Mouse (Mus musculus) C2C12 (cell line): ENCODE measurements around the gene Ankrd36. TPM values are rescaled to one million over a fixed set of nuclear protein-coding genes. Genes with fewer than 3 reads are reported as not detected.

Experiments used
- H3K27me3 ChIP-seq: one replicate; pipeline ENCODE4 v1.6.1; 2011; ENCODE audit not compliant: control insufficient read depth, insufficient read depth, insufficient read length
- H3K36me3 ChIP-seq: one replicate; pipeline ENCODE4 v1.6.1; 2011; ENCODE audit not compliant: control insufficient read depth, insufficient read depth
- H3K4me3 ChIP-seq: one replicate; pipeline ENCODE4 v1.5.1; 2011; ENCODE audit warnings: mild to moderate bottlenecking, control low read depth; ENCODE audit not compliant: poor library complexity, insufficient read depth, severe bottlenecking
- H3K79me2 ChIP-seq: one replicate; pipeline ENCODE4 v1.6.1; 2011; ENCODE audit not compliant: control insufficient read depth, insufficient read depth
- H3K79me3 ChIP-seq: one replicate; pipeline ENCODE4 v1.6.1; 2011; ENCODE audit warnings: low read depth, control low read depth
- H3ac ChIP-seq: one replicate; pipeline ENCODE3; 2011; ENCODE audit warnings: low read depth; ENCODE audit not compliant: control insufficient read depth, insufficient read length
- CEBPB ChIP-seq: IDR thresholded peaks from one replicate; pipeline ENCODE4 v1.6.1; 2011; ENCODE audit warnings: low read depth, mild to moderate bottlenecking, control low read depth, moderate library complexity
- CTCF ChIP-seq: IDR thresholded peaks from one replicate; pipeline ENCODE4 v1.5.1; 2011; ENCODE audit not compliant: control insufficient read depth, insufficient read depth, insufficient read length
- FOSL1 ChIP-seq: IDR thresholded peaks from one replicate; pipeline ENCODE4 v1.8.0; 2011; ENCODE audit warnings: mild to moderate bottlenecking, low read length; ENCODE audit not compliant: poor library complexity, insufficient read depth, severe bottlenecking
- MAX ChIP-seq: IDR thresholded peaks from one replicate; pipeline ENCODE4 v1.6.1; 2011; ENCODE audit warnings: mild to moderate bottlenecking, control low read depth
- MYOD1 ChIP-seq: IDR thresholded peaks from one replicate; pipeline ENCODE4 v1.6.1; 2011; ENCODE audit warnings: low read depth; ENCODE audit not compliant: control insufficient read depth, insufficient read length
- MYOG ChIP-seq: IDR thresholded peaks from one replicate; pipeline ENCODE4 v1.6.1; 2011; ENCODE audit not compliant: control insufficient read depth, insufficient read length; ENCODE audit errors: extremely low read depth
- USF1 ChIP-seq: IDR thresholded peaks from one replicate; pipeline ENCODE4 v1.6.1; 2011; ENCODE audit warnings: low read depth, mild to moderate bottlenecking, control low read depth, moderate library complexity
- polyA plus RNA-seq: library from polyadenylated mRNA; unstranded; fragments of >200 nt; fragmentation: generic; extraction: Trizol; gene quantifications from one replicate; pipeline ENCODE4 v1.2.1, GENCODE M21; 2012; ENCODE audit warnings: missing spikeins

Ankrd36 gene
- polyA plus RNA-seq, 1 experiment, result not detected

DNA sequence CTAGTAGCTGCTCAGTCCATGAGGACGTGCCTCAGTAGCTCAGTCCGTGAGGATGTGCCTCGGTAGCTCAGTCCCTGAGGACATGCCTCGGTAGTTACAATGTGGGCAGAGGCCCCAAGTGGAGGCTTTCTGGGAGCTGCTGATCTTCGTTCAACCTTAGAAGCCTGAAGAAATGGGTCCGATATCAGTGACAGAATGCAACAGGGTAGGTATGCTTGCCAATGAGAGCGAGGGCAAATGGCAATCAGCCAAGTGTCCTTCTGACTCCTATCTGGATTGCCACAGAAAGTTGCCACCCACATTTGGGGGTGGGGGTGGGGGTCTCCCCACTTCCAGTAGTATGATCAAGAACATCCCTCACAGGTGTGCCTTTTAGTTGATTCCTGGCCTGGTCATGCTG lies 131.3 kb downstream of the Ankrd36 start:
- peaks cover 6% of the 10 kb centered on the region for H3K36me3 ChIP-seq
- H3ac ChIP-seq, result no peak overlapping the region
- TF ChIP-seq CTCF, result no peak

DNA sequence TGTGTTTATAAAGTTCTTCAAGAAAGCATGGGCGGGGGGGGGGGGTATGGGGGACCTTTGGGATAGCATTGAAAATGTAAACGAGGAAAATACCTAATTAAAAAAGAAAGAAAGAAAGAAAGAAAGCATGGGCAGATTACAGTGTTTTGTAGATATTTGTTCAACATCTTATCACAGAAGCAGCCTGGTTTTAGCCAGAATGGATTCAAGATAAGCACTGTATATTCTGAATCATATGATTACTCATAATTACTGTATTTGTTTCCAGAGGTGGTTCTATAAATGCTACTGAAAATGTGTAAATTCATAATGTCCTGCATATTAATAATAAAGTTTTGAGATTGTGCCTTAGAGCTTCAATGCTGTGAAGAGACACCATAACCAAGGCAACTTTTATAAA lies 131.8 kb downstream of the Ankrd36 start:
- Histone ChIP-seq H3K27me3 (no peaks in the 10 kb centered on the region), H3ac (no peak overlapping the region), H3K79me2 (peaks cover 17% of the 10 kb centered on the region), H3K79me3 (peaks cover 7% of the 10 kb centered on the region), H3K36me3 (peaks cover 6% of the 10 kb centered on the region), H3K4me3 (no peak overlapping the region)
- TF ChIP-seq MYOG, result no peak
- no peak for TF ChIP-seq FOSL1
- TF ChIP-seq MYOD1, result no peak
- no peak for TF ChIP-seq CTCF
- no peak for TF ChIP-seq USF1
- no peak for TF ChIP-seq MAX
- TF ChIP-seq CEBPB, result no peak

More for the DNA sequence above, 131.3 kb downstream of the Ankrd36 start:
- Histone ChIP-seq H3K27me3 (no peaks in the 10 kb centered on the region), H3K79me3 (peaks cover 2% of the 10 kb centered on the region), H3K79me2 (peaks cover 12% of the 10 kb centered on the region), H3K4me3 (no peak overlapping the region)

DNA sequence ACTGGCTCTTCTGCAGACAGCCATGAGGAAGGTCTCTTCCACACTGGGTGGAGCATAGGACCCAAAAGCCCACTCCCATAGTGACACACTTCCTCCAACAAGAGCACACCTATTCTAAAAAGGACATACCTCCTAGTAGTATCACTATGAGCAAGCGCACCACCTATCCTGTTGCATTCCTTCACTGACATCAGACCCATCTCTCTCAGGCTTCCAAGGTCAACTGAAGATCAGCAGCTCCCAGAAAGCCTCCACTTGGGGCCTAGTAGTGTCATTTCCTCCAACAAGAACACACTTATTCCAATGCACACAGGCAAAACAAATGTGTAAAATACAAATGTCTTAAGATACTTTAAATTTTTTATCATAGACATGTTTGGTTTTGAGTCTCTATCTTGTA lies 132.3 kb downstream of the Ankrd36 start:
- no peak for TF ChIP-seq FOSL1
- TF ChIP-seq MAX, result no peak
- TF ChIP-seq MYOG, result no peak
- no peak for TF ChIP-seq CEBPB
- TF ChIP-seq CTCF, result no peak
- no peak for TF ChIP-seq MYOD1
- no peak for TF ChIP-seq USF1
- H3K79me2 ChIP-seq, result peaks cover 23% of the 10 kb centered on the region
- no peak overlapping the region for H3ac ChIP-seq

DNA sequence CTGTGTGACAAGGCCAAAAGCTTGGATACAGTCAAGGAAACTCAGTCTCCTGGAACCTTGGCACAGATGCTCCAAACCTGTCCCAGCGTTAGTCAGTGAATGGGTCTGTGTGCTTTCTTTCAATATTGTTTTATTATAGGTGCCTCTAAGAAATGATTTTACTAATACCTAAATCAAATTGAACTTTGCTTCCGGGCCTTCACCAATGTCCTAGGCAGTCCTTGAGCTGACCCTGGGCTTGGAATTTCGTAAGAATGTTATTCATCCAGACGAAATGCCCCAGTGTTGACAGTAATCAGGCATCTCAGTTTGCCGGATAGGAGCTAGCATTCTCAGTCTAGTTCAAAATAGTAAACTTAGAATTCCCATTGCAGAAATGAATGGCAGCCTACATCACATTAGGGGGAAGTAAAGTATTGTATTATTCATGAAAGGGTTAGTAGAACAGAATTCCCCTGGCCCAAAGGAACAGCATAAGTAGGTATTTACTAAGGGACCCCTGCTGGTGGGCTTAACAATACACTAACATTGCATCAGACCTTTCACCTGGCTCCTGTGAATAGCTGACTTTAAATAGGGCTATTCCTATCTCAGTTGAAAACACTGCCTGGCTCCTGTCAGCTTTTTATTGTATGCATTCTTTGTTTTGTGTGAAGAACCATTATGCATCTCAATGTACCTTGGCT lies 132.9 kb downstream of the Ankrd36 start:
- Histone ChIP-seq H3ac (no peak overlapping the region), H3K27me3 (no peaks in the 10 kb centered on the region), H3K79me2 (peaks cover 28% of the 10 kb centered on the region), H3K36me3 (peaks cover 6% of the 10 kb centered on the region), H3K79me3 (peaks cover 16% of the 10 kb centered on the region), H3K4me3 (no peak overlapping the region)
- no peak for TF ChIP-seq FOSL1
- no peak for TF ChIP-seq CTCF
- TF ChIP-seq CEBPB, result no peak
- TF ChIP-seq MYOD1, result no peak
- TF ChIP-seq USF1, result no peak
- no peak for TF ChIP-seq MAX
- no peak for TF ChIP-seq MYOG

More for the DNA sequence above, 132.3 kb downstream of the Ankrd36 start:
- Histone ChIP-seq H3K27me3 (no peaks in the 10 kb centered on the region), H3K79me3 (peaks cover 12% of the 10 kb centered on the region), H3K36me3 (peaks cover 6% of the 10 kb centered on the region), H3K4me3 (no peak overlapping the region)

DNA sequence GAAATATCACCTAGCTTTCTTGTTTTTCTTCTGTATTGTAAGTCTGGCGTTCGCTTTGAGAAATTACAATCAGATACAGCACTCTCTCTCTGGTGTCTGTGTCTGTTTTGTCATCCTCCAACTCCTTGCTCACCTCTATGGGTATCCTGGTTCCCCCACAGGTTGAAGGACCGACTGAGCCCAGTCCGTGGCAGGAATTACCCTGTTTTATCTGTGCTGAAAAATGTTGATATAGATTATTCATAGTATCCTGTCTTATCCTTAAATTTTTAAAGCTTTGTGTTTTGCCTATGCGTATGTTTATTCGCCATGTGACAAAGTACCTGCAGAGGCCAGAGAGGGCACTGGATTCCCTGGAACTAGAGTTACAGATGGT lies 133.5 kb downstream of the Ankrd36 start:
- peaks cover 29% of the 10 kb centered on the region for H3K79me2 ChIP-seq
- peaks cover 16% of the 10 kb centered on the region for H3K79me3 ChIP-seq
- TF ChIP-seq MAX (no peak), CEBPB (no peak), CTCF (no peak), MYOG (no peak), MYOD1 (no peak), USF1 (no peak)
- H3K36me3 ChIP-seq, result peaks cover 6% of the 10 kb centered on the region
- no peak overlapping the region for H3K4me3 ChIP-seq
- no peaks in the 10 kb centered on the region for H3K27me3 ChIP-seq
- no peak overlapping the region for H3ac ChIP-seq

DNA sequence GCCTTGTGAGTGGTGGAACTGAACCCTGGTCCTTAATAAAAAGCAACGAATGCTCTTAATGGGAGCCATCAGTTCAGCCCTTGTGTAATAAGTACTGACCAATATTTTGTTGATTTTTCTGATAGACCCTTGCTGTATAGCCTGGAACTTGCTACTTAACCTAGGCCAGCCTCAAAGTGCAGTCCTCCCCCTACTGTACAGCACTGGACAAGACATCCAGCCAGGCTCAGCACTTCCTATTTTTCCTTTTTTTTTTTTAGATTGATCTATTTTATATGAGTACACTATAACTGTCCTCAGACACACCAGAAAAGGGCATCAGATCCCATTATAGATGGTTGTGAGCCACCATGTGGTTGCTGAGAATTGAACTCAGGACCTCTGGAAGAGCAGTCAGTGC lies 133.9 kb downstream of the Ankrd36 start:
- Histone ChIP-seq H3K27me3 (no peaks in the 10 kb centered on the region), H3K36me3 (peaks cover 6% of the 10 kb centered on the region), H3K79me3 (peaks cover 16% of the 10 kb centered on the region), H3ac (no peak overlapping the region), H3K4me3 (no peak overlapping the region), H3K79me2 (peaks cover 29% of the 10 kb centered on the region)
- TF ChIP-seq MAX, result no peak
- TF ChIP-seq MYOG, result no peak
- no peak for TF ChIP-seq FOSL1
- TF ChIP-seq CEBPB, result no peak
- no peak for TF ChIP-seq USF1
- no peak for TF ChIP-seq CTCF
- no peak for TF ChIP-seq MYOD1
